Mouse (Mus musculus) heart, adult 2 months (tissue): ENCODE results near the gene Tmem82.

ENCODE experiments used
- CTCF ChIP-seq: fragments of 200-600 bp; IDR thresholded peaks from 2 replicates; pipeline ENCODE4 v1.8.1; 2022; ENCODE audit warnings: antibody characterized with exemption, mild to moderate bottlenecking, moderate library complexity
- EP300 ChIP-seq: fragments of 200-500 bp; IDR thresholded peaks from 2 replicates; pipeline ENCODE4 v1.6.1; 2011; ENCODE audit warnings: low read depth, low read length, control low read depth; ENCODE audit not compliant: insufficient read depth
- POLR2A ChIP-seq: fragments of 200-500 bp; IDR thresholded peaks from 2 replicates; pipeline ENCODE4 v1.6.1; 2011; ENCODE audit warnings: mild to moderate bottlenecking, low read depth, low read length, control low read depth; ENCODE audit not compliant: insufficient read depth

GRCm38 (mm10) chr4:141664799-141665198 lies 46.4 kb upstream of the Tmem82 start, which contains the start of gene Plekhm2:
- TF ChIP-seq CTCF (no peak), EP300 (no peak), POLR2A (no peak)
